Mouse (Mus musculus) mouse trophoblast stem cell (cell line): ENCODE measurements around the gene Ddx25.

Experiments used
- in situ Hi-C, 2 experiments: fragments of 300-500 bp; cut with MseI, MboI; formaldehyde crosslinking; loops; 2 replicates in 1 of 2; 3 replicates in 1 of 2; pipeline ENCODE4 v1.15.1; 2025

The Ddx25 gene

GRCm38 (mm10) chr9:35558257-35559008 is at the start of gene Ddx25, which contains the start of gene Pus3:
Ddx25 (minus strand) TSS chr9:35558528.
Pus3 (plus strand) TSS chr9:35558595.
- in situ Hi-C loops: no loop called here

DNA sequence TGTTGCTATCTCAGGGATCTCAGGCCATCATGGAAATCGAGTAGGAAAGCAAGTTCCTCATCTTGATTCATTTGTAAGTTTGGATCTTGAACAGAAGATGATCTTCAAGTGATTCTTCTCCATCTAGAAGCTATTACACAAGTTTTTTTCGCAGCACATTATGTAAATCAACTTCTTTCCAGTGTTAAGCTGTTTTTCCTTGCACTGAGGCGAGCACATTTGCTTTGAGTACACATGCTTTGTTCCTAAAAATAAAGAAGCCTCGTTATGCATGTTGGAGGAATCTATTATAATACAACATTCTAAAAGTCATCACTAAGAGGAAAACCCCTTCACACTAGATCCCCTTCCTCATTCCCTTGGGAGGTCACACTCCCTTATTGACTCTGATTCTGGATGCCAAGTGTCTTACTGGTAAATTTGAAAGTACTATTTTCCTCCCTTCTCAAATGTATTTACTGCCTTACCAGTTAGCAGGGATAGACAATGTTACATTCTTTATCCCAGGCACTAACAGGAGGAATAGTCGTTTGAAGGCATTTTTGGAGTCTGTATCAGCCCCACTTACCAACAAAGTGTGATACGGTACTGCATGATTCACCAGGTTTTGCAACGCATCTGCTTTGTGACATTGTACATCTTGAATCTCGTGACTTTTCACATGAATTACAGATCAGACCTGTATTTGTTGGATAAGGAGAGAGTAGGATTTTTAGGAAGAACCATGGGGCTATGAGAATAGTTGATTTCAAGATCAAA is 49.5 kb upstream of the Ddx25 start:
- in situ Hi-C loops: no loop called here

DNA sequence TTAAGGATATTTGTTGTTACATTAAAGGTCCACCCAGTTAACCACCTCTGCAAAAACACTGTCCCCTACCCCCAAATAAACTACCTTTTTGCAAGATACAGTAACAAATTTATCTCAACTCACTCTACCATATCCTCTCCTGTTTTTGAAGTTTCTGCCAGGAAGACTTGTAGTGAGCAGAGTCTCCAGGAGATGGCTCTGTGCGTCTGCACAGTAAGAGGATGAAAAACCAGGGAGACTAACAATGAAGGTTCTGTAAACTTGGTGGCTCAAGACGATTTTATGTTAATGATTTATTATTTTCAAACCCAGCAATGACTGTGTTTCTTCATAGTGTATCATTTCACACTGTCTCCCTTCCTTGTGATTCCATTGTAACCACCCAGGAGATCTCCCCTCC is 34.6 kb upstream of the Ddx25 start:
- in situ Hi-C loops: loop anchor here (25.0 kb wide), 2 partner anchors 844 to 1119 kb away; partner anchors contain the start of gene Gm7257 (in 1 of the 2)

DNA sequence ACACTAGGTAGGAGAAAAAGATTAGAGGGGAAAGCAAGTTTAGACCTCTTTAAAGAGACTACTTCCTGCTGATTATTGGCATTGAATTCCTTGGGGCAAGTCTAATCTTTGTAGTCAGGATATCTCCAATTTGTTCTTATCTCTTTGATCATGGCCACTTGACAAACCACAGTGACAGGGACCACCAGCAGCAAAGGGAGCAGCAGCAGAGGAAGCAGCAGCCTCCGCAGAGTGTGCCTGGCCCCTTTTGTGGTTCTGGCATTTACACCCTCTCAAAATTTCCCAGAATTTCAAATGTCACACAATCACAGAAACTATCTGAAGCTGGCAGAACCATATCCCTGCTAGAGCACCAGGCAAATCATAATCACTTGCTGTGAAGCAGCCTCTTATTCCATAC is 29.3 kb upstream of the Ddx25 start:
- in situ Hi-C loops: loop anchor here (25.0 kb wide), 2 partner anchors 850 to 1125 kb away; partner anchors contain the start of gene Gm7257 (in 1 of the 2)

GRCm38 (mm10) chr9:35574416-35574815 is 16.1 kb upstream of the Ddx25 start:
- in situ Hi-C loops: no loop called here

GRCm38 (mm10) chr9:35570663-35571062 is 12.3 kb upstream of the Ddx25 start:
- in situ Hi-C loops: no loop called here

DNA sequence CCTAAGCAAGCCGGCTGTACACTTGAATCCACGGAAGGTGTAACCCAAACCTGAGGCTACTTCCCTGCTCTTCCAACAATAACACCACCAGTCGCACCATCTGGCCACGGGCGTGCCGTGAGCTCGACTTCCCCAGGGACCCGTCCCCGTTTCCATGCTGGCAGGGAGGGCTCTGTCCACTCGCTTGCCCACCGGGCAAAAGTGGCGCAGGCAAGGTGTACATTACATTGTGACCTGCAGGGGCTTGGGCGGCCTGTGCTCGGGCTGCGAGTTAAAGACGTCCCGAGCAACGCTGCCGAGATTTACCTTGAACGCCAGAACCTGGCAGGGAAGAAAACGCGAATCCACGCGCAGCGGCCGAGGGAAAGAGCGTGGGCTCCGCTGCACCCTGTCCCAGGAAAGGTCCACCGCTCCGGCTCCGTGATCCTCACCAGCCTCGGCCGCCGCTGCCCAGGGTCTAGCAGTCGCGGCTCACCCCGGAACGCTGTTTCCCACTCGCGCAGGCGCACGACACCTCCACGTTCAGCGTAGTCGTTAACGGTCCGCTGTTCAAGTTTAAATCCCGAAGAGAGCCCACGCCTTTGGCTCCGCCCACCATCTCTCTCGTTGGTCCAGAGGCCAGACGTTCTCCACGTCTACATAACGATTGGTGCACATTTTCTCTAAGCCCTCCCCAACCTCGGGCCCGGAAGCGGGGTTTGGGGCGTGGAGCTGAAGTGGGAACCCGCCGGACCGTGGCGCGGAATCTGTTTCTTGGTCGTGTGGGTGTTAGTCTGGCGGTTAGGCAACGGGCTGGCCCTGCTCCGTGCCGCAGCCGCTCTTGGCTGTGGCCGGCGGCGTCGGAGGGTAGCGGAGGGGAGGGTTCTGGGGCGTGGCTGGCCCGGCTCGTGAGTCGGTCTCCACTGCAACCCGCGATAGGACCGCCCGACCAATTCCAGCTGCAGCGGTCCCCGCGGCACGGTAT is 11.5 kb upstream of the Ddx25 start, which contains the start of the genes Pate2 and Hyls1:
TSS of gene Pate2 (plus strand) at position 714 of the 964 bp plus-strand sequence.
TSS of gene Hyls1 (minus strand) at position 828 of the 964 bp plus-strand sequence.
- in situ Hi-C loops: no loop called here

GRCm38 (mm10) chr9:35567995-35568394 is 9.7 kb upstream of the Ddx25 start:
- in situ Hi-C loops: no loop called here

GRCm38 (mm10) chr9:35564536-35565240 is 6.4 kb upstream of the Ddx25 start:
- in situ Hi-C loops: no loop called here

DNA sequence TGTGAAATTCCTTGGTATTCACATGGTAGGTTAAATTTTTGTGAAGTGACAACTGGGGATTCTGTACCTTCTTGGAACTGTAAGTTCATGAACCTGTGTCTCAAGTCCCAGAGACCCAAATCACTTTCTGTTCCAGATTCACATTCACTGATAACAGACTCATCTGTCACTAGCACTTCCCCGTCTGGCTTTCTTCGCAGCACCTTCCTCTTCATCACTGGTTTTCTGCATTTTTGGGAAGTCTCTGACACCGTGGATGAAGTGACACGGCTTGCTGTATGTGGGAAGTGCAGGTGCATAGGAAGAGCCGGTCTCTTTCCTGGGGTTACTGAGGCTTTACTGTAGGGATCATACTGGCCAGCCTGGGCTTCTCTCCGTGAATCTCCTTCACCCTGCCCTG is 3.3 kb upstream of the Ddx25 start:
- in situ Hi-C loops: no loop called here

DNA sequence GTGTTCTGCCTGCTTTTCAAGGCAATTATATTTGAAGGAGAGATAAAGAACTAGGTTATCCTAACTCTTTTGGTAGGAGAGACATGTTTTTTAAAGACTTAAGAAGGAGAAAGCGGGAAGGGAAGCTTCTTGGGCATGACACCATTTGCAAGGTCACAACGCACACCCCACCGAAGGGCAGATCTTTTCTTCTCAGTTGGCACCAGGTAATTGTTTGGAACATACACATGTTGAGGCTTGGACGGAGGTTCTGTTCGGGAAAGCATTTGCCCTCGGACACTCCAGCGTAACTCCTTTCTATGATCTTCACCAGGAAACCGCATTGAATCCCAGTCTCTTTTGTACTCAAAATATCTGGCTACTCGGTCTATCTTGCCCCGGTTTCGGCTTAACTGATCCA is 2.7 kb upstream of the Ddx25 start:
- in situ Hi-C loops: no loop called here

GRCm38 (mm10) chr9:35559009-35559890 is 922 bp upstream of the Ddx25 start:
- in situ Hi-C loops: no loop called here

DNA sequence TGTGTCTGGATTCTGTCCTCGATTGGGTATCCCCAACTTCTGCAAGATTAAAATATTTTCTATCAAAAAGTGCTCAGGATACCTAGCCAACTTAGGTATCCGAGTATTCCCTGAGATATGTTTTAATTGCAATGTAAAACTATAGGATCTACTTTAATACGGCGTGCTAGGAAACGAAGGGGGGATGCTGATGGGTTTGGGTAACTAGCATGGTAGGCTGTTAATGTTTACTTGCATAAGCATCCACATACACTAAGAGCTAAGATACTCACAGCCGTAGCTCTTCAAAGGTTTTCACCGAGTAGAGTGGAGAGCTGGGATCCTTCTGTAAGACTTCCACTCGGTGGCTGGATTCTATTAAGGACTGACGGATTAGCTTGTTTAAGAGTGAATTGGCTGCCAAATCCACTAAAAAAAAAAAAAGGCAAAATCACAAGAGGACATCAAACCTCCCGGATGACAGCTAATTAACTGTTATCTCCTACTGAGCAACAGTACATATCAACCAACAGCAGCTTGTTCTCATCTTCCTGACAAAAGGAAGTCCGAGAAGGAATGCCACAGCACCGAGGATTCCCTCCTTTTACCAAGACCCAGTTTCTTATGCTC is 1.7 kb downstream of the Ddx25 start:
- in situ Hi-C loops: no loop called here

DNA sequence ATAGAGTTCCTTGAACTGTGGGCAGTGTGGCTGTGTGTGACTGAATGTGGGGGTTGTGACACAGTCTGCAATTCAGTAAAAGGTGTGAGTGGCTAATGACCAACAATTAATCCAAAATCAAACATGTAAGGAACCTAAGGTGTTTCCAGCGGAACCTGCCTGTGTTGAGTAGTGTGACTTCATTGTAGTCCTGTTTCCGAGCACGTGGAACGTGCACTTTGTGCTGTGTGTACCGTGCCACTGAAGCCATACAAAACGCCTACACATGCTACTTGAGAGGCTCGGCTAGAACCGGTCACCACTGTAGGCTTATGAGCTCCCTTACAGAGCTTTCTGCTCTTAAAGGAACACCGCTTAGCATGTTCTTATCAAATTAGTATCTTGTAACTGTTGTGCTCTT is 9.9 kb downstream of the Ddx25 start:
- in situ Hi-C loops: no loop called here

GRCm38 (mm10) chr9:35546745-35547144 is 11.6 kb downstream of the Ddx25 start:
- in situ Hi-C loops: no loop called here

- in situ Hi-C loops: no loop called here
Measured at GRCm38 (mm10) chr9:35545704-35546103, 12.6 kb downstream of the Ddx25 start.

- in situ Hi-C loops: loop anchor here in 1 of 2 experiments (5.0 kb wide), 1 partner anchor 262 kb away; no protein-coding TSS in a partner anchor
Measured at GRCm38 (mm10) chr9:35544666-35545065, 13.7 kb downstream of the Ddx25 start.

GRCm38 (mm10) chr9:35543099-35543860 is 15.0 kb downstream of the Ddx25 start:
- in situ Hi-C loops: loop anchor here in 1 of 2 experiments (5.0 kb wide), 1 partner anchor 261 kb away; no protein-coding TSS in a partner anchor
